Mouse (Mus musculus) bone marrow, adult 2 months (tissue): ENCODE measurements around the gene Stk10. TPM values are rescaled to one million over a fixed set of nuclear protein-coding genes. Genes with fewer than 3 reads are reported as not detected.

ENCODE experiments used
- H3K27ac ChIP-seq: fragments of 200-500 bp; 2 replicates; pipeline ENCODE4 v1.5.1; 2012; ENCODE audit warnings: low read depth, mild to moderate bottlenecking, control low read depth, inconsistent platforms, low read length; ENCODE audit not compliant: control insufficient read depth, poor library complexity, insufficient read depth
- H3K4me1 ChIP-seq: fragments of 200-500 bp; 2 replicates; pipeline ENCODE4 v1.6.1; 2011; ENCODE audit warnings: low read length; ENCODE audit not compliant: control insufficient read depth, insufficient read depth
- H3K4me3 ChIP-seq: fragments of 200-500 bp; replicated peaks from 2 replicates; pipeline ENCODE3; 2011; ENCODE audit warnings: mild to moderate bottlenecking, low read depth, low read length, control low read depth; ENCODE audit not compliant: control insufficient read depth
- CTCF ChIP-seq: fragments of 200-500 bp; IDR thresholded peaks from 2 replicates; pipeline ENCODE4 v1.5.1; 2011; ENCODE audit warnings: low read length, control low read depth; ENCODE audit not compliant: control insufficient read depth, insufficient read depth
- POLR2A ChIP-seq: fragments of 200-500 bp; IDR thresholded peaks from 2 replicates; pipeline ENCODE4 v1.6.1; 2011; ENCODE audit warnings: low read depth, mild to moderate bottlenecking, control low read depth, low read length, borderline replicate concordance; ENCODE audit not compliant: control insufficient read depth
- WGBS: fragments of 180-500 bp; shearing (Covaris S2); methylation state at CpG from one replicate; pipeline ENCODE4 v1.1.7; 2018; 5-methylcytosine and 5-hydroxymethylcytosine counted together
- polyA plus RNA-seq: library from polyadenylated mRNA; stranded (reverse); fragments of >200 nt; gene quantifications from 2 replicates; pipeline ENCODE4 v1.2.4, GENCODE M21; 2011; ENCODE audit warnings: low replicate concordance; ENCODE audit not compliant: missing spikeins, insufficient read depth, insufficient read length

Gene Stk10
- polyA plus RNA-seq, 1 experiment = 23.9 TPM

DNA sequence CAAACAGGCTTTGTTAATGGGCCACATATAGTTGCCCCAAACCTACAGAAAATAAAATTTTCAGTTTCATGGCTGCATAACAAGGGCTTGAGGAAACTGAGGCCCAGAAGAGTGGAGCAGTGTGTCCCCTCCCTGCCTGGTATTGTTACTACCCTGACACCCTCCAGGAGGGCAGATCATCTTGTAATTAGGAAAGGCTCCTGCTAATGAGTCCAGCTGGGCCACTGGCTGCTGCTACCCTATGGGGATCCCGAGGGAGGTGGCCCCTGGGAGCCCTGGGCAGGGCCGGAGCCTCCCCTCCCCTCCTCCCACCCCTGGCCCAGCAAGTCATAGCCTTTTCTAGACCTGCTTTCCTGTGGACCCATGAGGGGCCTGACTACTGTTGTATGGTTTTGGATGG is 47.9 kb downstream of the Stk10 start:
- WGBS = 66% methylated on average over 2 of the region's 2 CpGs
- Histone ChIP-seq H3K4me3 (no peak overlapping the region), H3K27ac (peak overlapping the region; percentile 41; the same call in 1 of the 2 replicates), H3K4me1 (peaks cover 6% of the 10 kb centered on the region; the same call in 1 of the 2 replicates)
- TF ChIP-seq POLR2A = no peak
- no peak for TF ChIP-seq CTCF

DNA sequence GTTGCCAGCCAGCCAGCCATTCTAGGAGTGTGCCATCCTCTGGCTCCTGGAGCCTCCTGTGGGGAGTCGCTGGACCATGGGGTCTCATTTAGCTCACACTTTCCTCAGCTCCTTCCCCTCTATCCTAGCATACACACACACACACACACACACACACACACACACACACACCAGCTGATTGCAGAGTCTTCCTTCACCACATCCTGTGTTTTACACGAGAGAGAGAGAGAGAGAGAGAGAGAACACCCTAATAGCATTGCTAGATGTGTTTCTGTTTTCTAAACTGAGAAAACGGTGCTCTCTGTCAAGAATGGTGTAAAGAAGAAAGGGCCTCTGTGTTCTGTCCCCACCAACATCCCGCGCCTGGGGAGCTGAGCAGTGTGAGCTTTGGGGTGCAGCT is 49.7 kb downstream of the Stk10 start:
- Histone ChIP-seq H3K27ac (peak overlapping the region; percentile 47), H3K4me3 (no peak overlapping the region), H3K4me1 (peaks cover 7% of the 10 kb centered on the region; the same call in 1 of the 2 replicates)
- no peak for TF ChIP-seq CTCF
- no peak for TF ChIP-seq POLR2A
- 12% methylated on average over 5 of the region's 5 CpGs for WGBS

GRCm38 (mm10) chr11:32585996-32586395 is 52.9 kb downstream of the Stk10 start:
- H3K4me3 ChIP-seq = no peak overlapping the region
- 31% methylated on average over 6 of the region's 6 CpGs for WGBS
- TF ChIP-seq POLR2A (no peak), CTCF (no peak)
- H3K27ac ChIP-seq = no peak overlapping the region
- peaks cover 8% of the 10 kb centered on the region for H3K4me1 ChIP-seq

- WGBS = 62% methylated on average over 17 of the region's 17 CpGs
- TF ChIP-seq CTCF (no peak), POLR2A (no peak)
- H3K27ac ChIP-seq = peak overlapping the region; percentile 30
Observed at GRCm38 (mm10) chr11:32587191-32588089, 54.3 kb downstream of the Stk10 start.

GRCm38 (mm10) chr11:32588090-32588891 is 55.2 kb downstream of the Stk10 start:
- Histone ChIP-seq H3K4me1 (peaks cover 3% of the 10 kb centered on the region), H3K27ac (no peak overlapping the region), H3K4me3 (no peak overlapping the region)
- TF ChIP-seq CTCF (peak; percentile 88), POLR2A (no peak)
- 40% methylated on average over 15 of the region's 15 CpGs for WGBS

More at GRCm38 (mm10) chr11:32587191-32588089, 54.3 kb downstream of the Stk10 start:
- Histone ChIP-seq H3K4me1 (peaks cover 8% of the 10 kb centered on the region), H3K4me3 (no peak overlapping the region)

DNA sequence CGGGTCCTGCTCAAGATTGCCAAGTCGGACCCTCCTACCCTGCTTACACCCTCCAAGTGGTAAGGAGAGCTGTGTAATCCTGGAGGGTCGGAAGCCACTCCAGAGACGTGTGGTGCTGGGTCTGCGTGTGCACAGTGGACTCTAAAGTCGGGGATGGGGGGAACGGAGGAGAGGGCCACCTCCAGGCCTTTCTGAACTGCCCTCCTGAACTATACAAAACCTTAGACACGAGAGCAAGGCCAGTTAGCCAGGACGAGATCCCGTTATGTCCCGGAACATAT is 55.7 kb downstream of the Stk10 start:
- no peak overlapping the region for H3K27ac ChIP-seq
- 89% methylated on average over 11 of the region's 11 CpGs for WGBS
- H3K4me1 ChIP-seq = peaks cover 3% of the 10 kb centered on the region
- TF ChIP-seq CTCF = no peak
- H3K4me3 ChIP-seq = no peak overlapping the region

GRCm38 (mm10) chr11:32589201-32589600 is 56.1 kb downstream of the Stk10 start:
- Histone ChIP-seq H3K27ac (no peak overlapping the region), H3K4me3 (no peak overlapping the region), H3K4me1 (peaks cover 3% of the 10 kb centered on the region)
- 88% methylated on average over 12 of the region's 12 CpGs for WGBS
- TF ChIP-seq POLR2A = no peak
- TF ChIP-seq CTCF = no peak

DNA sequence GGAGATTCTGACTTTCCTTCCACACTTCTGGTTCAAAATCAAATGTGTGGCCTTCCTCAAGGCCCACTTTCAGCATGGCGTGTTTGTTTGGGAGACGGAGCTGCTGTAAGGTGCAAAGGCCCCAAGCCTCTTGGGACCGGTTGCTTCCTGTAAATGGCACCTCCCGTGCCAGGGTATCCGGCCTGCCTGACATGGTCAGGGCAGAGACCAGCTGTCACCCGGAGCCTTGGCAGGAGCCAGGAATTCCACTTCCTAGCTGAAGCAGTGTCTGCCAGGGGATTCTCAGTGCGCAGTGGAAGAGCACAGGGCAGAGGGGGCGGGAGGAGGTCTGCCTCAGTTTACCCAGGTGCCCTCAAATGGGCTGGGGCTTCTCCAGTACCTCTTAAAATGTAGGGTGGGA is 56.7 kb downstream of the Stk10 start:
- H3K27ac ChIP-seq = no peak overlapping the region
- no peak overlapping the region for H3K4me3 ChIP-seq
- WGBS = 83% methylated on average over 8 of the region's 8 CpGs
- peaks cover 3% of the 10 kb centered on the region for H3K4me1 ChIP-seq
- TF ChIP-seq CTCF (no peak), POLR2A (no peak)

GRCm38 (mm10) chr11:32590205-32590604 is 57.1 kb downstream of the Stk10 start:
- Histone ChIP-seq H3K4me1 (peaks cover 3% of the 10 kb centered on the region), H3K27ac (no peak overlapping the region), H3K4me3 (no peak overlapping the region)
- 93% methylated on average over 6 of the region's 6 CpGs for WGBS
- TF ChIP-seq POLR2A = no peak
